Mouse (Mus musculus): ENCODE data around the gene Bcan.
A peak's percentile ranks its signal among the peaks of the same experiment; 100 is the strongest.

The Bcan gene

DNA sequence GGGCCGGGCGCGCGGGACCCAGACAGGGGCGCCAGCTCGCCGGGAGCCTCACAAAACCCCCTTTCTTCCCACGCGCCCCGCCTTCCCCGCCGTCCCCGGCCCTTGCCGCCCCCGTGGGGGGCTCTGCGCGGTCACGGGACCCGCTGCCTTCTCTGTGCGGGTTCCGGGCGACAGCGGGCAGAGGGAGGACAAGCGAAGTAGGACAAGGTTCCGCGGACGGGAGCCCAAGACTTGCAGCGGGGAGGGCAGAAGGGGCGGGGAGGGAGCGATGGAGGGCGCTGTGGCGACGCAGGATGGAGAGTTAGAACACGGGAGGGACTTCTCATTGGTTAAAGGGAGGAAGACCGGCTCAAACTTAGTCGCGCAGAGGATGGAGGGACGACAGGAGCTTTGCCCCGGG lies at the start of gene Bcan:
Gene Bcan (minus strand): TSS at position 50 of the 400 bp plus-strand sequence.
- no peak for DNase-seq (ENCODE audit: low read depth)

DNA sequence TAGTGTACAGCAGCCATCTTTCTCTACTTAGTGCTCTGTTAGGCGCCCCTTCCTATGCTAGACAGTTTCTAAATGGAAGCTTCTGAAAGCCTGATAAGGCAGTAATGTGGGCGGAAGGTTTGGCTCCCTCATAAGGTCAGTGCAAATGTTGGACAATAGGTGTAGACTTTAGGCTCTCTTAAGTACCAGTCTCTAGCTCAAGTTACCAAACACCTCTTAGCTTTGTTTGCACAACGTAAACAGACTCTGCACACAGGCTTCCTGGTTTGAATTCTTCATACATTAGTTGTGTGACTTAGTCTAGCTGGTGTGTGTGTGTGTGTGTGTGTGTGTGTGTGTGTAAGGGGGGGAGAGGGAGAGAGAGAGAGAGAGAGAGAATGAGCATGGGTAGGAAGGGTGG lies 49.5 kb upstream of the Bcan start:
- no peak for DNase-seq (ENCODE audit: low read depth)

DNA sequence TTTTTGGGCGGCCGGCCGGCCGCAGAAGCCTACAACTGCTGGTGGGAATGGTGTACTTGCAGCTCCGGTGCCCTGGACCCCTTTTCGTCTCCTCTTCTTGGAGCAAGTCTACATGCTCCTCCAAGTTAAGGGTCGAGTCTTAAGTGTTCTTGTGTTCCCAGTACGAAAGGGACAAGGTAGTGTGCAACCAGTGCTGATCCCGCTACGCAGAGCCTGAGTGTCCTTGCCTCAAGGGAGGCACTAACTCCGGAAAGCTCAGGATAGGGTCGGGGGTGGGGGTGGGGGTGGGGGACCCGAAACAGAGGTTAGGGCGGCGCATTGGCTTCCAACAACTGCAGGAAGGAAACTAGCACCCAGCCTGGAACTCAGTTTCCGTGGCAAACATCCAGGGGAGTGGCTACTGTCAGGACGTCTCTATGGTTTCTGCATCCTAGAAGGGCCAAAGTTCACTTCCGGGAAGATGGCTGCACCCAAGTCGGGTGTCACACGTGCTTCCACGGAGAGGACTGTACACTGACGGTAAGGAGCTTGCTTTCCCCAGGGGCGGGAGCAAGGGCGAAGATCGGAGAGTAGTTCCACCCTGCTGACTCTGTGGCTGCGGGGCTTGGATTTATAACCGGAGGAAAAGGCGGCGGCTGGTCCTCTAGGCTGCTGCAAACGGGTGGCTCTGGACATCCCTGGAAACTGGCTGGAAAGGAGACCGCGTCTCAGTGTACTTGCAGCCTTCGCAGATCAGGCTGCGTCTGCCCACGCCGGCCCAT lies 42.8 kb upstream of the Bcan start, which contains the start of gene Gpatch4:
Gene Gpatch4 (plus strand): TSS at position 448 of the 761 bp plus-strand sequence.
- peak; percentile 97 for DNase-seq (ENCODE audit: low read depth)

GRCm38 (mm10) chr3:88035561-88036293 lies 35.7 kb upstream of the Bcan start:
- DNase-seq (ENCODE audit: low read depth), result peak; percentile 54

DNA sequence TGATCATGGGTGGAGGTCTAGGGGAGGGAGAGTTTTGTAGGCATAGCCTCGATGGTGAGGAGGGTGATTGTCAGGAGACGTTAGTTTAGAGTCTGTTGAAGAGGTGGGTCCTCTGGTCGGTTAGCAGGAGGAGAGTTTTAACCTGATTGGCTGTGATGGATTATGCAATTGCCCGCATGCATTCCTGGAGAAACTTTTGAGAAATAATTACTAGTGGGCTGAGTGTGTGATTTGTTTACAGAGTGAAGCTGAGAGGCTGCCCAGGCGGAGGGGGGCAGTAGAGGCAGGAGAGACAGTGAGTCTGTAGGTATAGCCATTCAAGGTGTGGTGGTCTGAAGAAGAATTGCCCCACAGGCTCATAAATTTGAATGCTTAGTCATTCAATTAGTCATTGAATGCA lies 33.5 kb upstream of the Bcan start:
- no peak for DNase-seq (ENCODE audit: low read depth)

DNA sequence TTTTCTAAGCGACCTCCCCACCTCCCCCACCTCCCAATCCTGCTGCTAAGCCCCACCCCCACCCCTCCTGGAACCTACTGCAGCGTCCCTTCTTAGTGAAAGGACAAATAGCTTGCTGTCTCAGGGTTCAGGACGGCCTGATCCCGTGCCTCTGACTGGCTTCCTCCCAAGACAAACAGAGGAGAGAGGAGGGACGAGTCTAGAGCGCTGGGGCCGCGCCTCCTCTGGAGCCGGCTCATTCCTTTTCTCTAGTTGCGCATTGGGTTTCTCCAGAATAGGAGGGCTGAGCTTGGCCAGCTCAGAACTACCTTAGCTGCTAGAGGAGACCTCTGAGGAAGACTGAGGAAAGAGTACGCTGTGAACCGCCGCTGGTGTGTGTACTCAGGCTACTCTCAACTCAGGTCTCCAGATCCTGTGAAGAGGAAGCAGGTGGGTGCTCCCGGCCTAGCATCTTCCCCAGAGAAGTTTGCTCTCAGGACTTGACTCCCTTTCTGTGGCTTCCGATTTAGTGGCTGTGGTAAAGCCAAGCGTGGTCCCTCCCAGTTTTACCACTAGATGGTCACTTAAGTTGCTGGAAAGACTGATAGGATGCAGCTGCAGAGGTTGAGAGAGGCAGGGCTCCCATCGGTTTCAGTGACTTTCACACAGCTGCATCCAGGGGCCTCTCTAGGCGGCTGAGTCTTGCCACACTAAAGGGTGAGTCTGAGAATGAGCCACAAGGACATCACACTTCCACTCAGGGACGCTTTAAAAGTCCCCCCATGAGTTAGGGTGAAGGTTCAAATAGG lies 30.8 kb upstream of the Bcan start:
- DNase-seq (ENCODE audit: low read depth), result peak; percentile 63

GRCm38 (mm10) chr3:88027434-88028186 lies 27.6 kb upstream of the Bcan start, which contains the start of gene Hapln2:
Hapln2 (minus strand) TSS chr3:88027583.
- peak; percentile 54 for DNase-seq (ENCODE audit: low read depth)

GRCm38 (mm10) chr3:88026823-88027222 lies 26.8 kb upstream of the Bcan start:
- DNase-seq (ENCODE audit: low read depth), result no peak

DNA sequence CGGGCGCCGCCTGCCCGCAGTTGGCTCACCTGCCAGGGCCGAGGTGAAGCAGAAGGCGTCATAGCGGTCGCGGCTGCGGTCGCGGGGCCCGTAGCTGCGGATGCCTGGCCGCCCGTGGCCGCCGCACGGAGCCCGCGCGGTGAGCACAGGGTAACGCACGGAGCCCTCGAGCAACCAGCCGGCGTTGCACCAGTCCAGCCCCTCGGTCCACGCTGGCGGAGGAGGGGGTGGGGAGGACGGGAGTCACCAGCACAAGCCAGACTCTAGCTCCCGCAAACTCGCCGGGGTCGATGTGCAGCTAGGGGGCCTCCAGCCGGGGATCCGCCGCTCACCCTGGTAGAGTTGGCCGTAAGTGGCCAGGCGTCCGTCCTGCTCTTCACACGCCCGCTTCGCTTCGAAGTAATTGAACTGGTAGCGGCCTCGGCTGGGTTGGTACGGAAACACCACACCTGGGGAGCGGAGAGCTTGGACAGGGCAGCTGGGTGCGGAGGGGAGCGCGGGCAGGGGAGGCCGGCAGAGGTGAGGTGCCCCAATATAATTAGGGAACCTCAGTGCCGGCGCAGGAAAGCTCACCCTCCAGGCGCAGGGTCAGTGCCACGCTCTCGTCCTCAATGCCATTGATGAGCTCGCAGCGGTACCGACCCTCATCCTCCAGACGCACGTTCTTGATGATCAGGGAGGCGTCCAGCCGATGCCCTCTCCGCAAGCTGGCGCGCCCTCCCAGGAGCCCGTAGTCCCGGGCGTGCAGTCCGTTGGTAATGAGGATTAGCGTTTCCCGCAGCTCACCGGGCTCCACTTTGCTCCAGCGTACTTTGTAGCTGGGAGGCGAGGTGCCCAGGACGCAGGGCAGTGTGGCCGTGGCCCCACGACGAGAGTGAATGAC lies 23.4 kb upstream of the Bcan start:
- no peak for DNase-seq (ENCODE audit: low read depth)

GRCm38 (mm10) chr3:88022322-88023191 lies 22.5 kb upstream of the Bcan start:
- DNase-seq (ENCODE audit: low read depth), result peak; percentile 17

DNA sequence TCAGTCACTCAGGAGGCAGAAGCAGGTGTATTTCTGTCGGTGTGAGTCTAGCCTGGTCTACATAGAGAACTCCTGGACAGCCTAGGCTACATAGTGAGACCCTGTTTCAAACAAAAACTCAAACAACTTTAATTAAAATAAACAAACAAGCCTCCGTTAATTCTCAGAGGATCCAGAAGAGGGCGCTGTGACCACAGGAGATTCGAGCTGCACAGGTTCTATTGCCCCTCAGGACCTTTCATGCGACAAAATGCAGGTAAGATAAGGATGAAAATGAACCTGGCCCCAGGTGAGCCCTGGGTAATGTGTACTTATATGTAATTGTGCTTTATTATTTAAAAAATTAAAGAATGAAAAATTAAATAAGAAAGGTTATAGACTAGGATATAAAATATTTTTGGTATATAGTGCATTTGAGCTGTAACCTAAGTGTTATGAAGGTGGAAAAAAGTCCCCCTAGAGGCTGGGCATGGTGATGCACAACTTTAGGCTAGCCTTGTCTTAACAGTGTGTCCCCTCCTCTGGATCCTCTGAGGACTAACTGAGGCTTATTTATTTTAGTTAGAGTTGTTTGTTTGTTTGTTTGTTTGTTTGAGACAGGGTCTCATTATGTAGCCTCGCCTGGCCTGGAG lies 10.7 kb upstream of the Bcan start:
- DNase-seq (ENCODE audit: low read depth), result peak; percentile 61

GRCm38 (mm10) chr3:88005822-88006786 lies 6.1 kb upstream of the Bcan start:
- DNase-seq (ENCODE audit: low read depth), result peak; percentile 57

DNA sequence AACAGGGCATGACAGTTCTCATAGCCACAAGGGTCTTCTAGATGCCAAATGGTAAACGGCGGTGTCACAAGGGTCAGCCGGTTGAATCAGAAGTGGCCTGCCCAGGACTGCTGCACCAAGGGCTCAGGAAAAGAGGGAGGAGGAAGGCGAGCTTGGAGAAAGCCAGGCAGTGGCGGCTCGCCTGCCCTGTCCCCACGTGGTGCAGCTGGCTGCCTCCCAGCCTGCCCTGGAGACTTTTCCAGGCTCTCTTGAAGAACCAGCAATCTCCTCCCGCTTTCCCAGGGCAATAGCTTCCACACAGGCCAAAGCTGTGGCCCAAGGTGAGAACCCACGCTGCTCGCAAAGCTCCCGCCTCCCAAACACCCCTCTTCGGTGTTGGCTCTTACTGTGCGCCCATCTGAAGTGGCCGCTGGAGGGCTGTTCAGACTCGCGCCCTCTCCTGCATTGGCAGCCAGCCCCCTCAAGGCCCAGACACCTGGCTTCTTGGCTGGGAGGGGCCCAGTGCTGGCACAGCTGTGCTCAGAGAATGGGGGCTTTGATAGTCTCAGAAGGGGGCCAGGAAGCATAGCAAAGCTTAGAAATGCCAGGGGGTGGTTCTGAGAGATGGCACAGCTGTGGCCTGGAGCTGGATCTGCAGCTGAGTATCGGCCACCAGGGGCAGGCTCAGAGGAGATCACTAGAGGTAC lies 2.4 kb upstream of the Bcan start:
- peak; percentile 64 for DNase-seq (ENCODE audit: low read depth)

- no peak for DNase-seq (ENCODE audit: low read depth)
Observed at GRCm38 (mm10) chr3:88000816-88001595, 976 bp upstream of the Bcan start.

DNA sequence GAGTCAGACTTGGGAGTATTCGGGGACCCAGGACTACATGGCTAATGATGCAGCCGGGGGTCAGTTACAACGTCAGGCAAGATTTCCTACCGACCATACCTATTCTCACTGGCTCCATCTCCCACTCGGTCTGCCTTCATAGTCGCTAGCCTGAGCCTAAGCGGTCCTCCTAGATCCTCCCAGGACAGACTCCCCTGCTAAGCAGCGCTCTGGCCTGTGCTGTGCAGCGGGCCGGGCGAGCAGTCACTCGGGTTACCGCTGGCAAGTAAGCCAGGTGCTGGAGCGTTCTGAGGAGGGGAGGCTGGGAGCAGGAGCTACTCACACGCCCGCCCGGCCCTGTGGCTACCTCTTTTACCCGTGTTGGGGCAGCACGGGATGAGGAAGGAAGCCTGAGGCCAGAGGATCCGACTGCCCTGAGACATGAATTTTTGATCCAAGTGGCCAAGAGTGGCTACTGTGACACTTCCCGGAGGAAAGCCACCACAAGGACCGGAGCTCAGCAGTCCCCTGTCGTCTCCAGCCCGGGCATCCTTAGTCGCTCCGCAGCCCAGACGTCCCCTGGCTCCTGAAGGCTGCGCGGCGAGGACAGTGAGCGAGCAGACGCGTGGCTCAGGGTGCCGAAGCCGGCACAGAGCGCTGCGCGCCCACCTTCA lies 661 bp downstream of the Bcan start:
- no peak for DNase-seq (ENCODE audit: low read depth)

- DNase-seq (ENCODE audit: low read depth), result no peak
Observed at GRCm38 (mm10) chr3:87998747-87999146, 1.3 kb downstream of the Bcan start.
